Mouse (Mus musculus) CH12.LX (cell line): ENCODE data around the gene Arhgap6. TPM values are rescaled to one million over a fixed set of nuclear protein-coding genes. Genes with fewer than 3 reads are reported as not detected.

Experiments used
- DNase-seq: peaks from one replicate; pipeline ENCODE4 v3.0.0-alpha.2; 2013; ENCODE audit errors: extremely low read depth
- H3K27ac ChIP-seq: 2 replicates; pipeline ENCODE4 v1.5.1; 2012; ENCODE audit warnings: low read depth, mild to moderate bottlenecking, control low read depth, moderate library complexity; ENCODE audit not compliant: insufficient read depth
- H3K27me3 ChIP-seq: replicated peaks from 2 replicates; pipeline ENCODE3; 2012; ENCODE audit warnings: inconsistent platforms
- H3K36me3 ChIP-seq, 2 experiments: replicated peaks in 1 of 2; 2 replicates each; pipeline versions ENCODE3 to v1.6.1; 2012; ENCODE audit warnings: inconsistent platforms in 1 of 2, low read length in 1 of 2, mild to moderate bottlenecking in 1 of 2, mixed read lengths in 1 of 2, moderate library complexity in 1 of 2; ENCODE audit not compliant: control insufficient read depth in 1 of 2, insufficient read depth in 1 of 2
- H3K4me1 ChIP-seq, 2 experiments: 2 replicates each; pipeline ENCODE4 v1.6.1; 2012; ENCODE audit warnings: inconsistent platforms in 1 of 2, moderate library complexity in 1 of 2; ENCODE audit not compliant: insufficient read depth in 2 of 2, control insufficient read depth in 1 of 2
- H3K4me2 ChIP-seq: 2 replicates; pipeline ENCODE4 v1.6.1; 2012; ENCODE audit warnings: low read depth, mild to moderate bottlenecking, control low read depth; ENCODE audit not compliant: poor library complexity, insufficient read depth, severe bottlenecking
- H3K4me3 ChIP-seq, 3 experiments: fragments of 150-350 bp in 1 of 3; sonication (generic) in 1 of 3; replicated peaks in 1 of 3; 2 replicates each; pipeline versions ENCODE3 to v1.5.1; 2011 to 2012; ENCODE audit warnings: low read depth in 2 of 3, low read length in 2 of 3, mild to moderate bottlenecking in 2 of 3, moderate library complexity in 2 of 3, control low read depth in 1 of 3, improper control_type of control experiment in 1 of 3, inconsistent platforms in 1 of 3, mixed read lengths in 1 of 3; ENCODE audit not compliant: poor library complexity in 1 of 3
- H3K79me2 ChIP-seq: replicated peaks from 2 replicates; pipeline ENCODE4 v1.6.1; 2012; ENCODE audit warnings: mild to moderate bottlenecking, moderate library complexity; ENCODE audit not compliant: control insufficient read depth, poor library complexity, insufficient read depth, severe bottlenecking; ENCODE audit errors: extremely low read depth
- H3K9ac ChIP-seq: 2 replicates; pipeline ENCODE4 v1.6.1; 2012; ENCODE audit warnings: low read depth, mild to moderate bottlenecking, control low read depth, moderate library complexity; ENCODE audit not compliant: insufficient read depth
- H3K9me3 ChIP-seq: replicated peaks from 2 replicates; pipeline ENCODE3; 2012; ENCODE audit warnings: low read length, inconsistent platforms, mixed read lengths
- CTCF ChIP-seq, 2 experiments: IDR thresholded peaks in 1 of 2; conservative IDR thresholded peaks in 1 of 2; 2 replicates each; pipeline ENCODE4 v1.5.1; 2011 to 2012; ENCODE audit warnings: low read depth in 2 of 2, low read length in 2 of 2, improper control_type of control experiment in 1 of 2, inconsistent platforms in 1 of 2, mild to moderate bottlenecking in 1 of 2, moderate library complexity in 1 of 2
- E2F4 ChIP-seq: IDR thresholded peaks from 2 replicates; pipeline ENCODE4 v1.6.1; 2011; ENCODE audit warnings: low read depth, low read length, improper control_type of control experiment; ENCODE audit not compliant: insufficient replicate concordance
- ELF1 ChIP-seq: IDR thresholded peaks from 2 replicates; pipeline ENCODE4 v1.6.1; 2014; ENCODE audit warnings: low read depth, mild to moderate bottlenecking, inconsistent platforms, low read length, improper control_type of control experiment
- EP300 ChIP-seq: IDR thresholded peaks from 2 replicates; pipeline ENCODE4 v1.6.1; 2011; ENCODE audit warnings: low read length, improper control_type of control experiment
- JUN ChIP-seq: IDR thresholded peaks from 2 replicates; pipeline ENCODE4 v1.6.1; 2011; ENCODE audit warnings: low read depth, mild to moderate bottlenecking, low read length, improper control_type of control experiment, moderate library complexity; ENCODE audit not compliant: insufficient read depth
- JUND ChIP-seq: conservative IDR thresholded peaks from 2 replicates; pipeline ENCODE4 v1.6.1; 2011; ENCODE audit warnings: low read depth, low read length, improper control_type of control experiment
- KAT2A ChIP-seq: IDR thresholded peaks from 2 replicates; pipeline ENCODE4 v1.6.1; 2012; ENCODE audit warnings: low read length, improper control_type of control experiment, inconsistent platforms; ENCODE audit not compliant: insufficient replicate concordance
- MAFK ChIP-seq: IDR thresholded peaks from 2 replicates; pipeline ENCODE4 v1.6.1; 2011; ENCODE audit warnings: low read length, improper control_type of control experiment; ENCODE audit not compliant: insufficient replicate concordance
- MAX ChIP-seq: IDR thresholded peaks from 2 replicates; pipeline ENCODE4 v1.6.1; 2011; ENCODE audit warnings: low read length, improper control_type of control experiment
- NRF1 ChIP-seq: IDR thresholded peaks from 2 replicates; pipeline ENCODE4 v1.6.1; 2014; ENCODE audit warnings: low read depth, mild to moderate bottlenecking, inconsistent platforms, low read length, improper control_type of control experiment, moderate library complexity
- PAX5 ChIP-seq: IDR thresholded peaks from 2 replicates; pipeline ENCODE4 v1.6.1; 2012; ENCODE audit warnings: low read length, inconsistent platforms, mixed read lengths
- POLR2A ChIP-seq: IDR thresholded peaks from 2 replicates; pipeline ENCODE4 v1.6.1; 2011; ENCODE audit warnings: low read depth, mild to moderate bottlenecking, improper control_type of control experiment, low read length
- POLR2AphosphoS2 ChIP-seq: IDR thresholded peaks from 2 replicates; pipeline ENCODE4 v1.6.1; 2011; ENCODE audit warnings: low read depth, low read length, improper control_type of control experiment
- RAD21 ChIP-seq: IDR thresholded peaks from 2 replicates; pipeline ENCODE4 v1.6.1; 2011; ENCODE audit warnings: low read depth, mild to moderate bottlenecking, low read length, improper control_type of control experiment, moderate library complexity
- SIN3A ChIP-seq: IDR thresholded peaks from 2 replicates; pipeline ENCODE4 v1.6.1; 2012; ENCODE audit warnings: low read length, improper control_type of control experiment, inconsistent platforms
- USF1 ChIP-seq: IDR thresholded peaks from 2 replicates; pipeline ENCODE4 v1.6.1; 2014; ENCODE audit warnings: low read depth, mild to moderate bottlenecking, inconsistent platforms, low read length, improper control_type of control experiment
- USF2 ChIP-seq: conservative IDR thresholded peaks from 2 replicates; pipeline ENCODE4 v1.6.1; 2011; ENCODE audit warnings: low read depth, low read length, improper control_type of control experiment
- ZC3H11A ChIP-seq: IDR thresholded peaks from 2 replicates; pipeline ENCODE4 v1.6.1; 2012; ENCODE audit warnings: low read depth, mild to moderate bottlenecking, inconsistent platforms, low read length, improper control_type of control experiment
- dilution Hi-C: fragments of 300-500 bp; cut with MboI; formaldehyde crosslinking; loops from 2 replicates; pipeline ENCODE4 v1.14.3; 2020; ENCODE audit warnings: low sequenced_read_pairs; ENCODE audit not compliant: extremely low pct_unique_long_range_greater_than_20kb, extremely low pct_ligation_motif_present
- in situ Hi-C: fragments of 300-500 bp; cut with MboI; formaldehyde crosslinking; loops from 3 replicates; pipeline ENCODE4 v1.14.3; 2019; ENCODE audit warnings: low sequenced_read_pairs, low pct_ligation_motif_present, low pct_unique_long_range_greater_than_20kb, mixed read lengths
- polyA plus RNA-seq: library from polyadenylated mRNA; unstranded; fragments of >175 nt; gene quantifications from 2 replicates; pipeline ENCODE4 v1.2.1, GENCODE M21; 2012; ENCODE audit warnings: low read depth; ENCODE audit not compliant: insufficient read length
- total RNA-seq, 2 experiments: library from RNA; depleted of rRNA; stranded (reverse); fragments of 300-350 nt in 1 of 2; fragments of >200 nt in 1 of 2; gene quantifications; 2 replicates each; pipeline ENCODE4 v1.2.3; 2012 to 2014

Arhgap6 gene
- total and polyA plus RNA-seq, 3 experiments, result 0.13 to 0.47 (median 0.46) TPM

- dilution Hi-C loops (no loop called here), in situ Hi-C loops (no loop called here)
- H3K27me3 ChIP-seq, result no peaks in the 10 kb centered on the region
- H3K4me3 ChIP-seq, result no peak overlapping the region
- H3K79me2 ChIP-seq, result no peaks in the 10 kb centered on the region
- DNase-seq, result peak; percentile 3
- H3K9ac ChIP-seq, result no peak overlapping the region
- no peaks in the 10 kb centered on the region for H3K4me1 ChIP-seq
- H3K36me3 ChIP-seq, result no peaks in the 10 kb centered on the region
- no peak for TF ChIP-seq PAX5
- no peak for TF ChIP-seq USF1
- no peak for TF ChIP-seq ZC3H11A
- TF ChIP-seq JUN, result no peak
- no peak for TF ChIP-seq USF2
- TF ChIP-seq POLR2AphosphoS2, result no peak
- TF ChIP-seq ELF1, result no peak
- no peak for TF ChIP-seq POLR2A
- no peak for TF ChIP-seq RAD21
- TF ChIP-seq KAT2A, result no peak
- no peak for TF ChIP-seq EP300
- no peak for TF ChIP-seq MAX
- no peak for TF ChIP-seq MAFK
- TF ChIP-seq SIN3A, result no peak
- TF ChIP-seq E2F4, result no peak
- TF ChIP-seq JUND, result no peak
- TF ChIP-seq NRF1, result no peak
- H3K4me2 ChIP-seq, result no peak overlapping the region
- no peaks in the 10 kb centered on the region for H3K9me3 ChIP-seq
- H3K27ac ChIP-seq, result no peak overlapping the region
These were observed 53.2 kb downstream of the Arhgap6 start for GRCm38 (mm10) chrX:168848062-168848461.

DNA sequence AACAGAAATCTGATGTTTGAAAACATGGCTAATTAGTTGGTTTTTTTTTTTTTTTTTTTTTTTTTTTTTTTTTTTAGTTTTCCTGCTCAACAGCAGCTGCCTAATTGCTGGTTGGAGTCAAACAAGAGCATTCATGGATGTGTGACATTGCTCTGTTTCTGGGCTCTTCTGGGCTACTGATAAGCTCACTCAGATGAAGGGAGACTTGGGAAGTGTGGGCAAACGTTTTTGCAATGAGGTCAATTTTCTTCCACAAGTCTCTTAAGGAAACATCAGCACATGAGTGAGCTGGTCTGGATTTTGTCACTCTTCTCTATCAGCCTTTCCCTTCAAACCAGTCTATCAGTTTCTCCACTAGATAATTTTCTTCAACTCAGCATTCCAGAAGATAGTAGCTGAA is 79.8 kb downstream of the Arhgap6 start:
- Histone ChIP-seq H3K9me3 (no peaks in the 10 kb centered on the region), H3K4me3 (no peak overlapping the region), H3K9ac (no peak overlapping the region), H3K27me3 (no peaks in the 10 kb centered on the region), H3K4me2 (no peak overlapping the region), H3K36me3 (no peaks in the 10 kb centered on the region), H3K4me1 (no peaks in the 10 kb centered on the region), H3K79me2 (no peaks in the 10 kb centered on the region), H3K27ac (no peak overlapping the region)
- in situ Hi-C loops (no loop called here), dilution Hi-C loops (no loop called here)
- TF ChIP-seq E2F4 (no peak), CTCF (conservative IDR thresholded peaks at IDR 0.05 in 1 of 2, IDR thresholded peaks at IDR 0.05 in 1 of 2; ENCODE audit: low read depth in 2 of 2, low read length in 2 of 2) (no peak)
- DNase-seq, result no peak
